Mouse (Mus musculus): ENCODE measurements at regions not wholly inside any gene's neighbourhood (a gene's known extent, or its start where the extent isn't known, plus 50 kb on each side); places are given as distances from the start of the nearest gene placed in this dataset.

- no peaks in the 10 kb centered on the region for H3K4me1 ChIP-seq
- no peak overlapping the region for H3K4me2 ChIP-seq
- WGBS, result 25% methylated on average over 6 of the region's 6 CpGs
- H3K9ac ChIP-seq, result no peak overlapping the region
- no peak overlapping the region for H3K27ac ChIP-seq
- no peaks in the 10 kb centered on the region for H3K36me3 ChIP-seq
- ATAC-seq (ENCODE audit: insufficient read depth, low FRiP score, low read depth), result no peak
- H3K9me3 ChIP-seq, result no peaks in the 10 kb centered on the region
- no peaks in the 10 kb centered on the region for H3K27me3 ChIP-seq (replicated peaks)
- no peak overlapping the region for H3K4me3 ChIP-seq (replicated peaks)
These were observed 574.0 kb downstream of the Rps29 start for GRCm38 (mm10) chr12:68584786-68585523.

GRCm38 (mm10) chr12:68579909-68580308 lies 579.1 kb downstream of the Rps29 start:
- Histone ChIP-seq H3K4me2 (no peak overlapping the region), H3K4me3 (replicated peaks) (no peak overlapping the region), H3K9me3 (no peaks in the 10 kb centered on the region), H3K9ac (no peak overlapping the region), H3K4me1 (no peaks in the 10 kb centered on the region), H3K36me3 (no peaks in the 10 kb centered on the region), H3K27ac (no peak overlapping the region), H3K27me3 (replicated peaks) (no peaks in the 10 kb centered on the region)
- no peak for ATAC-seq (ENCODE audit: insufficient read depth, low FRiP score, low read depth)
- WGBS, result 60% methylated on average over 5 of the region's 5 CpGs

GRCm38 (mm10) chr12:68577453-68577852 lies 581.5 kb downstream of the Rps29 start:
- no peak overlapping the region for H3K9ac ChIP-seq
- no peak for ATAC-seq (ENCODE audit: insufficient read depth, low FRiP score, low read depth)
- no peaks in the 10 kb centered on the region for H3K9me3 ChIP-seq
- WGBS, result 78% methylated on average over 6 of the region's 6 CpGs
- H3K4me1 ChIP-seq, result no peaks in the 10 kb centered on the region
- no peak overlapping the region for H3K4me2 ChIP-seq
- H3K27me3 ChIP-seq (replicated peaks), result no peaks in the 10 kb centered on the region
- no peaks in the 10 kb centered on the region for H3K36me3 ChIP-seq
- no peak overlapping the region for H3K27ac ChIP-seq
- no peak overlapping the region for H3K4me3 ChIP-seq (replicated peaks)

GRCm38 (mm10) chr12:68576855-68577254 lies 582.1 kb downstream of the Rps29 start:
- H3K36me3 ChIP-seq, result no peaks in the 10 kb centered on the region
- H3K4me2 ChIP-seq, result no peak overlapping the region
- H3K27me3 ChIP-seq (replicated peaks), result no peaks in the 10 kb centered on the region
- H3K4me1 ChIP-seq, result no peaks in the 10 kb centered on the region
- no peaks in the 10 kb centered on the region for H3K9me3 ChIP-seq
- H3K27ac ChIP-seq, result no peak overlapping the region
- WGBS, result 55% methylated on average over 7 of the region's 7 CpGs
- no peak overlapping the region for H3K4me3 ChIP-seq (replicated peaks)
- ATAC-seq (ENCODE audit: insufficient read depth, low FRiP score, low read depth), result no peak
- H3K9ac ChIP-seq, result no peak overlapping the region

GRCm38 (mm10) chr12:68554943-68555627 lies 603.9 kb downstream of the Rps29 start:
- Histone ChIP-seq H3K4me3 (replicated peaks) (no peak overlapping the region), H3K9ac (no peak overlapping the region), H3K36me3 (no peaks in the 10 kb centered on the region), H3K27me3 (replicated peaks) (no peaks in the 10 kb centered on the region), H3K9me3 (no peaks in the 10 kb centered on the region), H3K4me2 (no peak overlapping the region), H3K27ac (no peak overlapping the region), H3K4me1 (no peaks in the 10 kb centered on the region)
- ATAC-seq (ENCODE audit: insufficient read depth, low FRiP score, low read depth), result no peak
- 53% methylated on average over 7 of the region's 7 CpGs for whole genome bisulfite sequencing

GRCm38 (mm10) chr12:68554292-68554691 lies 604.7 kb downstream of the Rps29 start:
- Histone ChIP-seq H3K9ac (no peak overlapping the region), H3K4me1 (no peaks in the 10 kb centered on the region), H3K4me3 (replicated peaks) (no peak overlapping the region), H3K27ac (no peak overlapping the region), H3K36me3 (no peaks in the 10 kb centered on the region), H3K9me3 (no peaks in the 10 kb centered on the region), H3K27me3 (replicated peaks) (no peaks in the 10 kb centered on the region), H3K4me2 (no peak overlapping the region)
- no peak for ATAC-seq (ENCODE audit: insufficient read depth, low FRiP score, low read depth)
- WGBS, result 59% methylated on average over 2 of the region's 2 CpGs

- no peak for ATAC-seq (ENCODE audit: insufficient read depth, low FRiP score, low read depth)
- 50% methylated on average over 3 of the region's 3 CpGs for WGBS
- no peak overlapping the region for H3K4me3 ChIP-seq (replicated peaks)
- H3K9me3 ChIP-seq, result no peaks in the 10 kb centered on the region
- no peak overlapping the region for H3K4me2 ChIP-seq
- no peaks in the 10 kb centered on the region for H3K27me3 ChIP-seq (replicated peaks)
- no peak overlapping the region for H3K27ac ChIP-seq
- H3K4me1 ChIP-seq, result no peaks in the 10 kb centered on the region
- no peak overlapping the region for H3K9ac ChIP-seq
- H3K36me3 ChIP-seq, result no peaks in the 10 kb centered on the region
These were observed 617.2 kb downstream of the Rps29 start for GRCm38 (mm10) chr12:68541811-68542210.

GRCm38 (mm10) chr12:68500794-68501193 lies 658.2 kb downstream of the Rps29 start:
- no peaks in the 10 kb centered on the region for H3K27me3 ChIP-seq (replicated peaks)
- H3K9me3 ChIP-seq, result no peaks in the 10 kb centered on the region
- H3K4me3 ChIP-seq (replicated peaks), result no peak overlapping the region
- no peak overlapping the region for H3K4me2 ChIP-seq
- ATAC-seq (ENCODE audit: insufficient read depth, low FRiP score, low read depth), result no peak
- H3K9ac ChIP-seq, result no peak overlapping the region
- no peaks in the 10 kb centered on the region for H3K4me1 ChIP-seq
- no peaks in the 10 kb centered on the region for H3K36me3 ChIP-seq
- no peak overlapping the region for H3K27ac ChIP-seq
- WGBS, result 70% methylated on average over 4 of the region's 4 CpGs

- ATAC-seq (ENCODE audit: insufficient read depth, low FRiP score, low read depth), result peak; percentile 68; the same call in 1 of the 2 replicates
- 13% methylated on average over 4 of the region's 4 CpGs for WGBS
These were observed 696.0 kb downstream of the Rps29 start for GRCm38 (mm10) chr12:68463032-68463431.

GRCm38 (mm10) chr12:68458196-68458595 lies 700.8 kb downstream of the Rps29 start:
- no peak overlapping the region for H3K27ac ChIP-seq
- no peak for ATAC-seq (ENCODE audit: insufficient read depth, low FRiP score, low read depth)
- no peak overlapping the region for H3K9ac ChIP-seq
- H3K36me3 ChIP-seq, result no peaks in the 10 kb centered on the region
- H3K27me3 ChIP-seq (replicated peaks), result no peaks in the 10 kb centered on the region
- 87% methylated on average over 7 of the region's 7 CpGs for WGBS
- H3K9me3 ChIP-seq, result no peaks in the 10 kb centered on the region
- no peak overlapping the region for H3K4me2 ChIP-seq
- H3K4me3 ChIP-seq (replicated peaks), result no peak overlapping the region
- H3K4me1 ChIP-seq, result no peaks in the 10 kb centered on the region

More at GRCm38 (mm10) chr12:68463032-68463431, 696.0 kb downstream of the Rps29 start:
- peak overlapping the region; percentile 35; the same call in 1 of the 2 replicates for H3K27ac ChIP-seq
- peak overlapping the region; percentile 10; the same call in 1 of the 2 replicates for H3K4me2 ChIP-seq
- H3K36me3 ChIP-seq, result no peaks in the 10 kb centered on the region
- H3K9ac ChIP-seq, result no peak overlapping the region
- H3K4me3 ChIP-seq (replicated peaks), result no peak overlapping the region
- no peaks in the 10 kb centered on the region for H3K4me1 ChIP-seq
- H3K27me3 ChIP-seq (replicated peaks), result no peaks in the 10 kb centered on the region
- H3K9me3 ChIP-seq, result no peaks in the 10 kb centered on the region

GRCm38 (mm10) chr12:68426601-68427000 lies 732.4 kb downstream of the Rps29 start:
- Histone ChIP-seq H3K27me3 (replicated peaks) (no peaks in the 10 kb centered on the region), H3K4me3 (replicated peaks) (no peak overlapping the region), H3K4me1 (no peaks in the 10 kb centered on the region), H3K4me2 (no peak overlapping the region), H3K9me3 (no peaks in the 10 kb centered on the region), H3K36me3 (no peaks in the 10 kb centered on the region), H3K9ac (no peak overlapping the region), H3K27ac (no peak overlapping the region)
- no peak for ATAC-seq (ENCODE audit: insufficient read depth, low FRiP score, low read depth)
- 86% methylated on average over 1 of the region's 1 CpGs for WGBS

GRCm38 (mm10) chr12:68425006-68425405 lies 734.0 kb downstream of the Rps29 start:
- H3K9ac ChIP-seq, result no peak overlapping the region
- ATAC-seq (ENCODE audit: insufficient read depth, low FRiP score, low read depth), result no peak

More at GRCm38 (mm10) chr12:68425006-68425405, 734.0 kb downstream of the Rps29 start:
- Histone ChIP-seq H3K36me3 (no peaks in the 10 kb centered on the region), H3K4me2 (no peak overlapping the region), H3K27ac (no peak overlapping the region), H3K4me1 (no peaks in the 10 kb centered on the region), H3K27me3 (replicated peaks) (no peaks in the 10 kb centered on the region), H3K4me3 (replicated peaks) (no peak overlapping the region), H3K9me3 (no peaks in the 10 kb centered on the region)
